Mouse (Mus musculus): Measurements from ENCODE around the gene Tasp1.
"Not testable (repeated sequence)": the region's sequence is repeated elsewhere in the genome, so short reads cannot be mapped to it uniquely, and the experiment has no call there.

Gene Tasp1

DNA sequence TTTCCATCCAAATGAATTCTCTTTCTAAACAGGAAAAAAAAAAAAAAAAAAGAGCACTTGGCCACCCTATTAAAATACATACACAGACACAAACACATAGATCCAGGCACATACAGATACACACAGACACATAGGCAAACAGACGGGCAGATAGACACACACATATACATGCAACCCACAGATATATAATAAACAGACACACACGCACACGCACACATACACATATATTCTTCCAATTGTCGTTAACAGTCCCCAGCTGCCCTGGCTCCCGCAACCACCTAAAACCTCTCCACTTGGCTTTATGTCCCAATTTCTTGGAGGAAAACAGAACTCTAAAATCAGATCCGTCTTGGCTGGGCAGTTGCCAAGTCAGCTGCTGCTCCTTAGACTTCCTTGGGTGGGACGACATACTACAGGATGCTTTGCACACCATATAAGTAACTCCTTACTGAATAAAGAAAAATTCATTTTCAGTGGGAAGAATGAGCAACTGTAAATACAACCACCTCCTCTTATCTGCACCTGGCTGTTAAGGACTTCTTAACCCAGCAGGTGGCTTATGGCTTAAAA lies 188.5 kb downstream of the Tasp1 start:
- no peak for DNase-seq

DNA sequence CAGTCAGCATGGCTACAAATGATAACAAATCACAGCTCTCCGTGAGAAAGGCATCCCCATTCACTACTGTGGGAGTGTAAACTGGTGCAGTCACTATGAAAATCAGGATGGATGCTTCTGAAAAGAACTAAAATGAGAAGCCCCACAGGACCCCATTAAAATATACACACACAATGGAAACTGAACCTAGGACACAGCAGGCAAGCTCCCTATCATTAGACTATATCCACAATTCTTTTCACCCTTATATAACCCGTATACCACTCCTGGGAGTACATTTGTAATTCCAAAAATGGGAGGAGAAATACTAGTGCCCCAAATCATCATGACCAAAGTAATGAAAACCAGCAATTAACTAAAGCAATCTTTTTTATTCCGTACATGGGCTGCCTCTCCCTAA lies 190.7 kb downstream of the Tasp1 start:
- DNase-seq, result no peak

DNA sequence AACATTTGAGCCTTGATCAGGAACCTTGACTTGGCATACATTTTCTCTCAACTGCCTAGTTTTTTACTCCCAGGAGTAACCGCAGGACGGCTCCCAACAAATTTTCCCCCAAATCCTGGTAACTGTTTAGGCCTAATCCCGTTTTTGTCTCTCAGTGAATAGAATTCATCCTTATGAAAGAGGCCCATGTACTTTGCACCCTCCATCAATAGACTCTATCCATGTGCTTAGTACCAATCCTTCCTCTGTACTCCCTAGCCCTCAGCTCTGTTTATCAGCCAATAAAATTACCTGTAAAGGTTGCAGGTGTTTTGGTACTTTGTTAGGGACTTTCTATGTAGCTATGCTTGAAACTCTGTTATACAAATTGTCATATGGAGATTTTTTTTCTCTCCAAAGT lies 192.4 kb downstream of the Tasp1 start:
- no peak for DNase-seq

DNA sequence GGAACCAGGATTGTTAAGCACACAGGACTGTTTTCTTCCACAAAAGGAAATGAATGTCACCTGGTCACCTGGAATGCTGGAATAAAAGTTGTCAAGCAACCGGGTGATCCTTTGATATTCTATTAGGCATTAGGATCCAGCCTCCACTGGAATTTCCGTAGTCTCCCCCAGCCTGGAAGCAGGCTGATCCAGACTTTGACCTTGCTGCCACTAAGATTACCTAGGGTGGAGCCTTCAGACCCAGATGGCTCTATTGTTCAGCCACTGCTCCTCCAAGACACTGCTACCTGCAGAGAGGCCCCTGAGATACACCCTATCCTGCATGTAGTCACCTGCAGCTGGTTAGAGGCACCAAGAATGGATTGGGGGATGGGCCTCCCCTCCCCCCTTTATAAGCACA lies 192.8 kb downstream of the Tasp1 start:
- no peak for DNase-seq

DNA sequence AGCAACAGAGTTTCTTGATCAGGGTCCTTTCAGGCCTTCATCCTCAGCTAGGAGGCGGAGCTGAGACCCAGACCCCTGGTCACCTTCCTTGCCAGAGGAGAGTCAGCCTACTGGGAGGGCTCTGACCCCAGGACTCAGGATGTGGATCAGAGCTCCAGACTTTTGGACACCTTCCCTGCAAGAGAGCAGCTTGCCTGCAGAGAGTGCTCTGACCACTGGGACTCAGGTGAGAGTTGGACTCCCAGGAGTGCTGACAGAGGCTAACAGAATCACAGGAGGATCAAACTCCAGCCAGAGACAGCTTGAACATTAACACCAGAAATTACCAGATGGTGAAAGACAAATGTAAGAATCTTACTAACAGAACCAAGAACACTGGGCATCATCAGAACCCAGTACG lies 197.5 kb downstream of the Tasp1 start:
- DNase-seq, result not testable (repeated sequence)

GRCm38 (mm10) chr2:139863396-139863795 lies 203.2 kb downstream of the Tasp1 start:
- DNase-seq, result not testable (repeated sequence)

DNA sequence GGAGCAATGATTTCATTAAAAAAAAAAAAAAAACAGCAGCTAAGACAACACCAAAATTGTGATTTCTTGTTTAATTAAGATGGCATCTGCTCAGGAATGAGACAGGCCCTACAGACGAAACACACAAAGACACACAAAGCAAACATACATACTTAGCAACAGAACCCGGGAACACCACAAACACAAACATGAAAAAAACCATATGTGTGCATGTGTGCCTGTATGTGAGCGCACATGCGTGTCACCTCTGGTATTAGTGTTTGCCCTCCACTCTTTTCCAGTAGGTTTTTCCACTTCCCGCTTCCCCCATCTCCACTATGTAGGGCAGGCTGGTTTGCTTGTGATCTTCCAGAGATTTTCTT lies 206.5 kb downstream of the Tasp1 start:
- no peak for DNase-seq

DNA sequence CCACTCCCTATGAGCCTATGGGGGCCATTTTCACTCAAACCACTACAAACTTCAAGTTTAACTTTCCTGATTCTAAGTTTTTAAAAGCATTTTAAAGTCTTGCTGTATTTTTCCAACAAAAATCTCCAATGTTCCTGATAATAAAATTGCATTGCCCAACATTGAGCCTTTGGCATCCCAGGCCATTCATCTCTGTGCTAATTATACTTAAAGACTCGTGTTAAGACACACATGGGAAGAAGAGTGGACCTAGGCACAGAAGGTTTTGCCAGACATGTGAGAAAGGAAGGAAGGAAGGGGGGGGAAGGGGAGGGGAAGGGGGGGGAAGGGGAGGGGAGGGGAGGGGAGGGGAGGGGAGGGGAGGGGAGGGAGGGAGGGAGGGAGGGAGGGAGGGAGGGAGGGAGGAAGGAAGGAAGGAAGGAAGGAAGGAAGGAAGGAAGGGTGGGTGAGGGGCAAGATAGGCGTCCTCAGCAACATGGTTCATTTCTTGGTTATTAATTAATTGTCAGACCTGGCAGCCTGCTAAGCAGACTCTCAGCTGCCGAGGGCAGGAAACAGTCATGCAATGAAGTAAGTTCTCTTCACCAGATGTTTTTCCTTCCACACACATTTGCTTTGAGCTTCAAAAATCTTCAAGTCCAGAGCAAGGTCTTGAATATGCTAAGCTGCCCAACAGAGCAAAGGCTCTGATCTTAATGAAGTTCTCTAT lies 207.0 kb downstream of the Tasp1 start:
- no peak for DNase-seq

- DNase-seq, result no peak
Observed at GRCm38 (mm10) chr2:139849621-139850020, 217.0 kb downstream of the Tasp1 start.

DNA sequence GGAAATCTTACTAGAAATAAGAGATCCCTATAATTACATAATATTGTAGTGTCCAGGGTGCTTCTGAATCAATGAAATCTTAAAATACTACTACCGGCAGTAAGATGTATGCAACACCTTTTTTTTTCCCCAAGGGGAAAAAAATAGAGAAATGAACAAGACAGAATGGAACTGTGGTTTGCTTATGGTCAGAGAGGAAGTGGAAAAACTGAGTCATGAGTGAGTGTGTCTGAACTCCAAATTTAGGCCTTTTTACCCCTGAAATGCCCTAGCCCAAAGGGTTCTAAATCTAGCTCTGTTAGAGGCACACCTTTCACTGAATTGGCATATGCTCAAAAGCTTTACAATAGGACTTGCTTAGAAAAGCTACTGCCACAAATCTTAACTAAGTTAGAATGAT lies 225.2 kb downstream of the Tasp1 start:
- DNase-seq, result no peak

DNA sequence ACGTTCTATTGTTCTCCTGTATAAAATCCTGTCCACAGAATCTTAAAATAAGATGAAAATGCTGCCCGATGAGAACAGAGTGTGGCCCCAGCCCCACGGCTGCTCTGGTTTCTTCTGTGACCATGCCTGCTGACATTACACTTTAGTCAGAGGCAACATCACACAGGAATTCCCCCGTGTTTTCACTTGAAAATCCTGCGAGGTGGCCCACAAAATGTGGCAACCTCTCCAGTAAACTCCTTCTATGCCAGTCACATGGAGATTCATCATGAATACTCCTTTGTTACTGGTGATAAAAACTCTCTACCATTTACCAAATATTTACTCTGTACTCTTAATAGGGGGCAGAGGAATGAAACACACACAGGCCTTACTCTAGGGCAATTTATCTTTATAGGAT lies 225.7 kb downstream of the Tasp1 start:
- DNase-seq, result no peak

GRCm38 (mm10) chr2:139821589-139822378 lies 244.8 kb downstream of the Tasp1 start:
- no peak for DNase-seq

- no peak for DNase-seq
Observed at GRCm38 (mm10) chr2:139817275-139817674, 249.3 kb downstream of the Tasp1 start.

DNA sequence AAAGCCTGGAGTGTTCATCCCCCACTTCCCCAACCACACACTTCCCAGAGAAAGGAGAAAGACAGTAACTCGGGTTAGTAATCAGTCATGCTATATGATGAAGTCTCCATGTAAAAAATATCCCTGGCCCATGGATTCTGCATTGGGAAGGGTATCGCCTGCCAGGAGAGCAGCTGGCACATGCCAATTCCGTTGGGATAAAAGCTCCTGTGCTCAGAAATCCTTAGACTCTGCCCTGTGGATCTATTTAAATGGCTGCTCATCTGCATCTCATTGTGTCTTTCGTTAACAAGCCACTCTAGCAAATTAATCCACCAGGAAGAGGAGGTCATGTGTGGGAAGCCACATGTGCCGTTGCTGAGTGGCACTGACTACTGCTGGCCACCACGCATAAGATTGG lies 258.7 kb downstream of the Tasp1 start:
- DNase-seq, result no peak

- no peak for DNase-seq
Observed at GRCm38 (mm10) chr2:139804041-139804440, 262.6 kb downstream of the Tasp1 start.

DNA sequence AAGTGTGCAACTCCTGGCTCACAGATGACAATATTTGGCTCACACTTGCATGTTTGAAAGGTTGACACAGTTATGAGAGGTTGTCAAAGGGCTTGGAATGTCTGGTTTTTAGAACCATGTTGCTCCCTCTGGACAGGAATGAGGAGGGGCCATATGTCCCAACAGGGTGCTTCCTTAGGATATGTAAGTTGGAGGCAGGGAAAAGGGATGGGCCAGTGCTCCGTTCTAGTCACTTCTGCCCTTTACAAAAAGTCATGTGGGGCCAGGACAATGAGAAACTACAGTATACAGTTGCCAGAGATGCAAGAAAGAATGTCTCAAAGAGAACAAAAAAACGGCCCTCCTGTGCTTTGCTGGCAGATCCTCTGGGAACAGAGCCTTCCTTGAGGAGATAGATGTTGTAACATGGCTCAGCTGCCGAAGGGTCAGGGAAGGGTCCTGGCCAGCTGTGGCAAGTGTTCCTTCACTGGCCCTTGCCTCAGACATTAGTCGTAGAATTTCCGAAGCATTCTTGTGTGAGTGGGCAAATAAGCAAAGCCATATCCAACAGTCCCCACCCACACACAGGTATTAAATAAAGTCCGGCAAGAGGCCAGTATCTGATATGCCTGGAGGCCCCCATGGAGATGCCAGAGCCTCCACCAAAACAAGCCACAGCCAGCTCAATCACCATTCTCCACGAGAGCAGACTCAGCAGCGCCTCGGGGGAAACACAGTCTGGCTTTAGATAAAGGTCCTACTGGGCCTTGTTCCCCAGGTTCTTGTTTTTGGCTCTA lies 274.1 kb downstream of the Tasp1 start:
- DNase-seq, result no peak

DNA sequence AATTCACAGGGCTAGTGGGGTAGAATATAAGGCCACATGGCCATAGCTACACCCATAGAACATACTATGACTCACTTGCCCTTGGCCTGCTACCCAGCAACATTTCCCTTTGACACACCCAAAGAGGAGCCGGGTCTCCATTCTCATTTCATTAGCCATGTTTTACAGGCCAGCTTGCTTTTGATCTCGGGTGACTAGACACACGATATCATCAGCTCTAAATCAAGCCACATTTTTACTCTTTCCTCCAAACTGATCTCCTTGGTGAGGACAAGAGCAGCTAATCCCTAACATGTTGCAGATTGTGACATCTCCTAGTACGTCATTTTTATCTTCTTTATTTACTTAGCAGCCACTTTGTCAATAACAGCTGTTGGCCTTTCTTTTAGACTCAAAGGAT lies 277.9 kb downstream of the Tasp1 start:
- no peak for DNase-seq

DNA sequence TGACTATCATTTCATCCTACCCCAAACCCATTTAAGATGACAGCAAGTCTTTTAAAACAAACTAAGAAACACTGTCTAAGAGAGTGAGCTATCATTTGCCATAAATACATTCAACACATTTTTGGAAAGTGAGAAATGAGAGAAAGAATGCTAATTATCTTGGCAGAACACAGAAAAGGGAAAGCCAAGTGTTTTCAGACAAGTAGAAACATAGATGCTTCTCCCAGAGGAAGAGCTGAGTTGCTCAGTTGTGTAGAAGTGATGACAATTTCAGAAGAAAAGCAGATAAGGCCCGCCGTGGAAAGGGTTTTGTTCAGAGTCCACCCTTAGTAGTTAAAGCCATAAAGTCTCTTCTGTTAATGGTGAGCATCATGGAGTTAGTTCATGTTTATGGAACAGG lies 281.7 kb downstream of the Tasp1 start:
- DNase-seq, result no peak

DNA sequence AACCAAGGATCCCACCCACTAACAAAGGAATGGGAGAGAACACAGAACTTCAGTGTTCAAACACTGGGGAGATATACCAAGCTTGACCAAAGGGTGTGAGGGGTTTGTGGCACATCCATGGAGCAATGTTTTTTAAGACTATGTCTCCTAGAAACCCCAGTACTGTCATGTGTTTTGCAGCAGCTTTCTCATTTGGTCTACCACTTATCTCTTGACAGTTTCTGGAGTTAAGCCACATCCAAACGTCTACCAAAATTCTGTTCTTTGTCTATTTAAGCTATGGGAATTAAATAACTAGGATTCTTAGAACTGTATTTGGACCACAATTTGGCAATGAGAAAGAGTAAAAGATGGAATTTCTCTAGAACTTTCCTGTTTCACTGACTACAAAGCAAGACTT lies 282.1 kb downstream of the Tasp1 start:
- DNase-seq, result no peak

All from cerebellum, postnatal 36 days (tissue).